Mouse (Mus musculus) embryonic fibroblast, embryonic 13.5 days (primary cell): ENCODE results near the gene Cux1. TPM values are rescaled to one million over a fixed set of nuclear protein-coding genes. Genes with fewer than 3 reads are reported as not detected.

Experiments used
- H3K27ac ChIP-seq: 2 replicates; pipeline ENCODE4 v1.5.1; 2012; ENCODE audit warnings: low read length, control low read depth, inconsistent platforms; ENCODE audit not compliant: insufficient read depth
- H3K4me1 ChIP-seq: 2 replicates; pipeline ENCODE4 v1.6.1; 2011; ENCODE audit warnings: low read length; ENCODE audit not compliant: control insufficient read depth, insufficient read depth
- H3K4me3 ChIP-seq: 2 replicates; pipeline ENCODE4 v1.5.1; 2011; ENCODE audit warnings: mild to moderate bottlenecking, control low read depth, low read length; ENCODE audit not compliant: insufficient read depth
- CTCF ChIP-seq: IDR thresholded peaks from 2 replicates; pipeline ENCODE4 v1.5.1; 2011; ENCODE audit warnings: mild to moderate bottlenecking, control low read depth, low read length, moderate library complexity, borderline replicate concordance; ENCODE audit not compliant: insufficient read depth
- POLR2A ChIP-seq: IDR thresholded peaks from 2 replicates; pipeline ENCODE4 v1.6.1; 2011; ENCODE audit warnings: low read depth, mild to moderate bottlenecking, control low read depth, low read length, moderate library complexity
- polyA plus RNA-seq: library from polyadenylated mRNA; stranded (reverse); fragments of >200 nt; gene quantifications from 2 replicates; pipeline ENCODE4 v1.2.4, GENCODE M21; 2011; ENCODE audit warnings: low read depth; ENCODE audit not compliant: missing spikeins, insufficient read length

Gene Cux1
- polyA plus RNA-seq, 1 experiment, result 48.4 TPM

DNA sequence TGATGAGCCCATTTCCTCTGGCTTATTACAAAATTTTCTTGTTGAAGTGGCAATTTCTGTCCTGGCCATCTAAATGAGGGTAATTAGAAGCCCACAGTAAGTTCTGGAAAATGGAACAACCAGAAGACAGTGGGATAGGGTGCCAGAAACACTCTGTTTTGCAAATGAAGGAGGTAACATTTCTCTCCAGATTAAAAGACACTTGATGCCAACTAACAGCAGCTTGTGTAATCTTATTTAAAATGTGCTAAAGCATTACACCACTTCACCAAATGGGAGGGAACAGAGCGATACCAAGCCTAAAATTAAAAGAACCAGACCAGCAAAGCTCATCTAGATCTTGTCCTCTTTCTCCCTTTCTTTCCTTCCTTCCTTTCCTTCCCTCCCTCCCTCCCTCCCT, 61.0 kb downstream of the Cux1 start:
- peaks cover 19% of the 10 kb centered on the region for H3K4me1 ChIP-seq
- H3K4me3 ChIP-seq, result no peak overlapping the region
- H3K27ac ChIP-seq, result no peak overlapping the region
- TF ChIP-seq POLR2A, result no peak
- TF ChIP-seq CTCF, result no peak

DNA sequence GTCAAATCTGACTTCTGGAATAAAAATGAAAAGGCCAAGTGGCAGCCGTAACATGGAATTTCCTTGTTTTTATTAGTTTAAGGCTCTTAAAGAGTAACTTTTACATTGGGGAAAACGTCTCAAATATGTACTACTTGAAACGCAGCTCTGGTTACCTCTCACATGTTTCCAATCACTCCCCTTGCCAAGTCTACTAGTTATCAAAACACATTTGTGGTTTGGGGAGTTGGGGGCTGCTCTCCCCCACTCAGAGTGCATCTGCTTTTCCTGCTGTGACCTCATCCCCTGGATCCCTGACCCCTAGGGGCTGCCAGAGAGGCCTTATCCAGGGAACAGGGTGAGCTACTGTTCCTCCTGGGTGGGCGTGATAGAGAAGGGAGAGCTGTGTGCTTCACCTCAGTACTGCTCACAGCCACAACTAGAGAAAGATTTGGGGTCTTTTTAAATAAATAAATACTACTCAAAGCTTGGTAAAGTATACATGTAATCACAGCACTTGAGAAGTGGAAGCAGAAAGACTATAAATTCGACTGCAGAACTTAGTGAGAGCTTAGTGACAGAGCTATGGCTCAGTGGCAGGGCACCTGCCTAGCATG, 64.7 kb downstream of the Cux1 start:
- H3K27ac ChIP-seq, result peak overlapping the region; percentile 2; the same call in 1 of the 2 replicates
- TF ChIP-seq CTCF (no peak), POLR2A (no peak)
- H3K4me1 ChIP-seq, result peaks cover 36% of the 10 kb centered on the region
- no peak overlapping the region for H3K4me3 ChIP-seq

DNA sequence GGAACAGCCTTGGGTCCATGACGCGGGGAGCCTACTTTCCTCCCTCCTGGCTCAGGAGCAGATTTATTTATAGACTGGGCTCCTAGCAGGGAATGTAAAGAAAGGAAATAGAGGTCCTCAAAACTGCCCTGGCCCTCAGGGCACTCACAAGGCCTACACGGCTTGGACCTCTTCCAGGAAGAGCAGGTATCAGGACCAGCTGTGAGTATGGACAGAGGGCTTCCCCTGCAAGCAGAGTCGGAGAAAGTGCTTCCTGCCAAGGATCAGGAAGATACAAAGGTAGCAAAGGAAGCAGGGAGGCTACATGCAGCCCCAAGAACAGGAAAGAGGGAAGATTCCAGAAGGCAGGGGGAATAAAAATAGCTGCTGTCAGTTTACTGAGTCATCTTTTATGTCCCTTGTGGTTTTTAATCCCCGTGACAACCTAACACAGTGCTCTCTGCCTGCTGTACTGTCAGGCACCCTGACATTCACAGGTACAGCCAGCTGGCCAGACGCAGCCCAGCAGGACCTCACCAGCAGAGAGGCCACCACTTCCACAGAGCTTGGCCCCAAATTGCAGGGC, 66.9 kb downstream of the Cux1 start:
- Histone ChIP-seq H3K4me3 (no peak overlapping the region), H3K4me1 (peaks cover 36% of the 10 kb centered on the region), H3K27ac (peak overlapping the region; percentile 34; the same call in 1 of the 2 replicates)
- no peak for TF ChIP-seq CTCF
- no peak for TF ChIP-seq POLR2A

DNA sequence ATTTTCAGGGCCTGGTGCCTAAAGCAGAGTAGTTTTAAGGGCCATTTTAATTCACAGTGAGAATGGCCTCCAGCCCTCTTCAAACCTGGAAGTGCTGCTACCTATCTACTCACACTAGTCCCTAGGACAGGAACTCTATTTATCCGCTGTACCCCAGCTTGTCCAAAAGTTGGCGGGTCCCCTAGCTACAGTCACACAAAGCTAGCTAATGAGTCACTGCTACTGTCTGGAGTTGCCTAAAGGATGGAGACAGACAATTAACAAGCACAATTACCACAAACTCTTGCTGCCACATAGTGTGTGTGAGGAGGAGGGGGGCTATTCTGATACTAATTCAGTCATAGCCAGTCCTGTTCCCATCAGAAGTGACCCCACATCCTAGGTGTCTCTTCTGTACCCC, 68.0 kb downstream of the Cux1 start:
- Histone ChIP-seq H3K4me3 (no peak overlapping the region), H3K27ac (peak overlapping the region; percentile 14; the same call in 1 of the 2 replicates), H3K4me1 (peaks cover 36% of the 10 kb centered on the region)
- no peak for TF ChIP-seq CTCF
- TF ChIP-seq POLR2A, result no peak

DNA sequence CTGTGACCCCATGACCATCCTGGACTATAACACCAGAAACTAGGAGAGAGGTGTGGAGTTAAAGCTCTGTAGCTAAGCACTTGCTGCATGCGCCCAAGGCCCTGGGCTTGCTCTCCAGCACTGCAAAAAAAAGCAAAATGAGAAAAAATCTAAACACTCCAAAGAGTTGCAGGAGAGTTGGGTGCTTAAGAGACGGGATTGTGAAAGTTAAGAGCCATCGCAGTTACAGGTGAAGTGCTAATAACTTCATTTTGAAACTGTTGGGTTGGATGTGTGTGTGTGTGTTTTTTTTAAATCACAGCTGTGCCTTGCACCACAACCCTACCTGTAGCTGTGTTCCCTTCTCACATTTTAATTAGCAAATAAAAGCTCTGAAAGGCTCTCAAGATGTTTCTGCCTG, 68.5 kb downstream of the Cux1 start:
- no peak overlapping the region for H3K4me3 ChIP-seq
- TF ChIP-seq CTCF (no peak), POLR2A (no peak)
- H3K27ac ChIP-seq, result no peak overlapping the region
- peaks cover 31% of the 10 kb centered on the region for H3K4me1 ChIP-seq

DNA sequence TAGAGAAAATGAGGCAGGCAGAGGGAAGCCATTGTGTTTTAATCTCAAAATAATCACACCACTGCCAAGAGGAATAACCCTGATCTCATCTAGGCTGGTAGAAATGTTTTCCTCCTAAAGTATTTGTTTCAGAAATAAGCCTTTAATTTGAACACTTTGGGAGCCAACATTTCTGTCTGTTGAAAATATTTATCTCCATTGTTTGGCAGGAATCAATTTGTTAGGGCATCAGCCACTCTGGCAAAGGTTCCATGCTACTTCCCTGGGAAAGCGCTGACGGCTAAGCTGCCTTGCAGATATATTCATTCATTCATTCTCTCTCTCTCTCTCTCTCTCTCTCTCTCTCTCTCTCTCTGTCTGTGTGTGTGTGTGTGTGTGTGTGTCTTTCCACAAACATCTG, 70.0 kb downstream of the Cux1 start:
- no peak for TF ChIP-seq CTCF
- no peak for TF ChIP-seq POLR2A
- no peak overlapping the region for H3K4me3 ChIP-seq
- peaks cover 25% of the 10 kb centered on the region for H3K4me1 ChIP-seq
- H3K27ac ChIP-seq, result no peak overlapping the region

DNA sequence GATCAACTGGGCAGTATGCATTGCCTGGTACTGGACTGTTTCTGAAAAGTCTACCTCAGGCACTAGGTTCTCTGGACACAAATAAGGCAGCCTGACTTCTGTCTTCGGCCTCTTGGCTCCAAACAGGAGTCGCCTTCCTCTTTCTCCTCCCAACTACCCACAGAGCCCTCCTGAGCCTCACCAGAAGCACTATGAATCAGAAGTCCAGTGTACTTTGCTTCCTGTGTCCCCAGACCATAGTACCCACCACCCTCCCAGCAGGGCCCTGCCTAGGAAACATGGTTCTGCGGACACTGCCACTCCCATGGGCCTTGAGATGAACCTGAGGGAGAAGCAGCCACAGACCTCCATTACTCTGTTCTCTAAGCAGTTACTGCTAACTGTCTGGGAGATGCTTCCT, 71.7 kb downstream of the Cux1 start:
- peaks cover 16% of the 10 kb centered on the region for H3K4me1 ChIP-seq
- H3K27ac ChIP-seq, result no peak overlapping the region
- TF ChIP-seq CTCF (no peak), POLR2A (no peak)
- H3K4me3 ChIP-seq, result no peak overlapping the region

DNA sequence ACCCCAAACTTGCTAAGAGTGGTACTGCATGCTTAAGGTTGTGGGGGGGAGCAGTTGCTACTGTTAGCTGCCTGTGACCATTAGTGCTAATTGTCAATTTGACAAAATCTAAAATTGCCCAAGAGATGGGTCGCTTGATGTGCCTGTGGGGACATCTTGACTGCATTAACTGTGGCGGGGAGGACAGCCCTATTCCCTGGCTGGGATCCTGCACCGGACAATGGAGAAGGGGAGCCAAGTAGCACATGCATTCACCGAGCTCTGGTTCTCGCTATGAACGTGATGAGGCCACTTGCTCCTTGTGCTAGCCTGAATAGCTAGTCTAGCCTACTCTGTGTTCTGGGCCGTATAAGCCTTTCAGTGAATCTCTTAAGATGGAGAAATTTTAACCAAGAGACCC, 72.4 kb downstream of the Cux1 start:
- TF ChIP-seq CTCF, result no peak
- TF ChIP-seq POLR2A, result no peak
- no peak overlapping the region for H3K27ac ChIP-seq
- H3K4me1 ChIP-seq, result peaks cover 12% of the 10 kb centered on the region
- H3K4me3 ChIP-seq, result no peak overlapping the region

DNA sequence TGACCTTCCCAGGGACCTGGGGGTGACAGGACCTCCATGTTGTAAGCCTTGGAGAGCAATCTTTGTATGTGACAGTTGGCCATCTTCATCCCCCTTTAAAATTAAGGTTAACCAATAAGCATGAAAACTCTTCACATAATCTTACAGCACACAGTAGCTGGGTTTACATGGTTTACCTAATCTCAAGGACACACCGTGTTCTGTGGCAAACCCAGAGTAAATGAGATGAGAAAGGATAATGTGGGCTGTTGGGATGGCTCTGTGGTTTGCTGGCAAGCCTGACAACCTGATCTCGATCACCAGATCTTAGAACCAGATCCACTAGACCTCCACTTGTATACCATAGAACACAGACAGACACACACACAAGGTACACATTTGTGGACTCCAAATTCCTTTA, 73.0 kb downstream of the Cux1 start:
- H3K4me1 ChIP-seq, result peaks cover 11% of the 10 kb centered on the region
- no peak overlapping the region for H3K27ac ChIP-seq
- TF ChIP-seq POLR2A (no peak), CTCF (no peak)
- H3K4me3 ChIP-seq, result no peak overlapping the region

DNA sequence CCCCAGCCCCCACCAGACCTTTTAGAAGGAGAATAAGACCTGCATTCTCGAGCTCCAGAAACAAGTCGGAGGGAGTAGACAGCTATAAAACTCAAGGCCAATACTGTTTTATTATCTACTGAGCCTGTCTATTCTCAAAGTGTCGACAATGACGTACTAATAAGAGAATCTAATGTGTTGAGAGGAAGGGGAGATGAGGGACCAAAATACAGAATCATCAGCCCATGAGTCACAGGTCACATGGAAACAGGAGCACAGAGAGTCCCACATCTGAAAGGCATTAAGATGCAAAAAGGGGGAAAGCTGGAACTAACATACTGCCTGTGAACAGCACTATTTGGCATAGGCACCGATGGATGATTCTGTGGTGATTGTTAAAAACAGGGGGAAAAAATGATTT, 77.8 kb downstream of the Cux1 start:
- Histone ChIP-seq H3K4me3 (no peak overlapping the region), H3K4me1 (peaks cover 22% of the 10 kb centered on the region), H3K27ac (peak overlapping the region; percentile 59; the same call in 1 of the 2 replicates)
- TF ChIP-seq CTCF, result no peak
- TF ChIP-seq POLR2A, result no peak
